Mouse (Mus musculus) limb, embryonic 11.5 days (tissue): ENCODE results near the gene Aox4. TPM values are rescaled to one million over a fixed set of nuclear protein-coding genes. Genes with fewer than 3 reads are reported as not detected.

Experiments used
- ATAC-seq: fragments of 200-750 bp; cut with Nextera tagmentation; 2 replicates; pipeline ENCODE4 v1.8.0; 2017; ENCODE audit warnings: low read depth; ENCODE audit not compliant: insufficient number of reproducible peaks, low FRiP score, low TSS enrichment
- DNase-seq: peaks from one replicate; pipeline ENCODE4 v3.0.0-alpha.2; 2015; ENCODE audit warnings: low spot score
- H3K27ac ChIP-seq: fragments of 300-500 bp; sonication (generic); replicated peaks from 2 replicates; pipeline ENCODE4 v1.5.1; 2014; ENCODE audit warnings: low read depth, mild to moderate bottlenecking, low read length
- H3K27me3 ChIP-seq: fragments of 300-500 bp; sonication (generic); 2 replicates; pipeline ENCODE4 v1.6.1; 2014; ENCODE audit warnings: mild to moderate bottlenecking, low read length, mixed read lengths; ENCODE audit not compliant: control insufficient read depth, insufficient read depth
- H3K36me3 ChIP-seq: fragments of 300-500 bp; sonication (generic); 2 replicates; pipeline ENCODE4 v1.6.1; 2014; ENCODE audit warnings: mild to moderate bottlenecking, low read length, moderate library complexity, mixed read lengths; ENCODE audit not compliant: control insufficient read depth, insufficient read depth
- H3K4me1 ChIP-seq: fragments of 300-500 bp; sonication (generic); 2 replicates; pipeline ENCODE4 v1.6.1; 2014; ENCODE audit warnings: low read length, mixed read lengths; ENCODE audit not compliant: control insufficient read depth, insufficient read depth
- H3K4me2 ChIP-seq: fragments of 300-500 bp; sonication (generic); 2 replicates; pipeline ENCODE4 v1.6.1; 2014; ENCODE audit warnings: low read depth, mild to moderate bottlenecking, moderate library complexity; ENCODE audit not compliant: severe bottlenecking
- H3K4me3 ChIP-seq: fragments of 300-500 bp; sonication (generic); 2 replicates; pipeline ENCODE4 v1.5.1; 2014; ENCODE audit warnings: low read depth, low read length
- H3K9ac ChIP-seq: fragments of 300-500 bp; sonication (generic); 2 replicates; pipeline ENCODE4 v1.6.1; 2014; ENCODE audit warnings: mild to moderate bottlenecking, low read length
- H3K9me3 ChIP-seq: fragments of 300-500 bp; sonication (generic); 2 replicates; pipeline ENCODE4 v1.6.1; 2016; ENCODE audit warnings: low read length; ENCODE audit not compliant: control insufficient read depth
- WGBS: fragments of 180-500 bp; shearing (Covaris S2); extraction: QIAGEN DNeasy Blood & Tissue Kit; methylation state at CpG from one replicate; pipeline ENCODE4 v1.1.7; 2014; 5-methylcytosine and 5-hydroxymethylcytosine counted together
- polyA plus RNA-seq: library from polyadenylated mRNA; unstranded; fragments of >200 nt; fragmentation: Nextera tagmentation; extraction: Ambion mirVana; gene quantifications from 2 replicates; pipeline ENCODE4 v1.2.1, GENCODE M21; 2014

Aox4 gene
- polyA plus RNA-seq, 1 experiment from 2014 or later: 0.08 TPM

DNA sequence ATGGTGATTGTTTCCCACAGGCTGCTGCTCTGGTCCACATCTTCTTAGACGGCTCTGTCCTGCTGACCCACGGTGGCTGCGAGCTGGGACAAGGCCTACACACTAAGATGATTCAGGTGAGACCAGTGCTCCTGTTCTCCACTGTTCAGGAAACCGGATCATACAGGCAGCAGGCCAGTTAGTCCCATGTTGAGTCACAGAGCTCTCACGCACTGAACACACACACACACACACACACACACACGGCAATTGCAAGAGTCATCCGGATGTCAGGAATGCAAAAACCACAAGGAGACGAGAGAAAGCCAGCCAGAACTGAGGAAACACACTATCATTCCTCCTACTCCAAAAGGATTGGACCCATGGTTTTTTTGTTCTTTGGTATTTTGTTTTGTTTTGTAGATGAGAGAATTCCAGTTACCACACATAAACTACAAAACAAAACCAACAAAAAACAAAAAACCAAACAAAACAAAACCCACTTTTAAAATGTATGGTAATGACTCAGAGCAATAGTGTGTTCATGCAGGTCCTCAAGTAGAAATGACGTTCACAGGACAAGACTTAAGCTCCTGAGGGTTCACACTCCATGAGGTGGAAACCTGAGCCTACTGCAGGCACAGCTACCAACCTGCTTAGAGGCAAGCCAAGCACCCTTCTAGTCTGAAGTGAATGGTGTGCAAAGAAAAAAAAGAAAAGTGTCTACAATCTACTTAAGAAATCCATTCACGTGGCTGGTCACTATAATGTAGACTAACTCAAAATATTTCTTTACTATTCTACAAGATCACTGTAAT, 47.2 kb downstream of the Aox4 start:
- Histone ChIP-seq H3K36me3 (no peaks in the 10 kb centered on the region), H3K4me1 (no peaks in the 10 kb centered on the region), H3K27ac (no peak overlapping the region), H3K9ac (no peak overlapping the region), H3K4me2 (no peak overlapping the region), H3K27me3 (no peaks in the 10 kb centered on the region), H3K4me3 (no peak overlapping the region), H3K9me3 (no peaks in the 10 kb centered on the region)
- ATAC-seq: no peak
- 84% methylated on average over 10 of the region's 10 CpGs for WGBS
- DNase-seq: no peak

DNA sequence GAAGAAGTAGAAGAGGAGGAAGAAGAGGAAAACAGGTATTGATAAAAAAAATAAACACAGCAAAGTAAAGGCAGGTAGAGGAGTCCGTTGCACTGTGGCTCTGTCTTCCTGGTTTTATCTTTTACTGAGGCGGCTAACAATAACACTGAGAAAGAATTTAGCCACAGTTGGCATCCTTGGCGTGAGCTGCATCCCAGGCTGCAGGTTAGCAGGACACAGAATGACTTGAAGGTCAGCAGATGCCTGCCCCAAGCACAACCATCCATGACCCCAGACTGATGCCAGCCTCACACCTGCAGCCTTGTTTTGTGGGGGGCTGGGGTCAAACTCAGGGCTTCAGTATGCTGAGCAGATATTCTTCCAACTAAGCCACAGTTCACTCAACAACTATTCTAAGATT, 50.1 kb downstream of the Aox4 start:
- no peaks in the 10 kb centered on the region for H3K36me3 ChIP-seq
- H3K9ac ChIP-seq: no peak overlapping the region
- no peaks in the 10 kb centered on the region for H3K4me1 ChIP-seq
- no peaks in the 10 kb centered on the region for H3K9me3 ChIP-seq
- ATAC-seq: no peak
- DNase-seq: no peak
- no peak overlapping the region for H3K4me3 ChIP-seq
- no peaks in the 10 kb centered on the region for H3K27me3 ChIP-seq
- WGBS: 85% methylated on average over 3 of the region's 3 CpGs
- no peak overlapping the region for H3K27ac ChIP-seq
- no peak overlapping the region for H3K4me2 ChIP-seq

DNA sequence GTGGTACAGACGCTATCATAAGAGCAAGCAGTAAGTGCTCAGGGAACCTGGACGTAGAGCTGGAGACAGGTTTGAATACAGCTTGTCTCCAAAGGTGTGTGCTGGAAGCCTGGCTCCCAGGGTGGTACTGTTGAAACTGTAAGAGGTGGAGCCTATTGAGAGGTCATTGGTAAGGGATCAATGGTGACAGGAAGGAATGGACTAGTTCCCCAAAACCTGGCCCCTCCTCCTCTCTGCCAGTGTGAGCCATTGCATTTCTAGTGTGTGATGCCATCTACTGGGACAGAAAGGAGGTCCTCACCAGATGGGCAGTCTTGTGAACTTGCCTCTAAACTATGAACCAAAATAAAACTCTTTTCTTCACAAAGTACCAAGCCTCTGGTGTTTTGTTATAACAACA, 58.0 kb downstream of the Aox4 start:
- Histone ChIP-seq H3K27ac (no peak overlapping the region), H3K27me3 (no peaks in the 10 kb centered on the region), H3K4me2 (no peak overlapping the region), H3K4me3 (no peak overlapping the region), H3K9me3 (no peaks in the 10 kb centered on the region), H3K4me1 (no peaks in the 10 kb centered on the region), H3K9ac (no peak overlapping the region), H3K36me3 (no peaks in the 10 kb centered on the region)
- DNase-seq: no peak
- ATAC-seq: no peak
- 81% methylated on average over 2 of the region's 2 CpGs for WGBS

DNA sequence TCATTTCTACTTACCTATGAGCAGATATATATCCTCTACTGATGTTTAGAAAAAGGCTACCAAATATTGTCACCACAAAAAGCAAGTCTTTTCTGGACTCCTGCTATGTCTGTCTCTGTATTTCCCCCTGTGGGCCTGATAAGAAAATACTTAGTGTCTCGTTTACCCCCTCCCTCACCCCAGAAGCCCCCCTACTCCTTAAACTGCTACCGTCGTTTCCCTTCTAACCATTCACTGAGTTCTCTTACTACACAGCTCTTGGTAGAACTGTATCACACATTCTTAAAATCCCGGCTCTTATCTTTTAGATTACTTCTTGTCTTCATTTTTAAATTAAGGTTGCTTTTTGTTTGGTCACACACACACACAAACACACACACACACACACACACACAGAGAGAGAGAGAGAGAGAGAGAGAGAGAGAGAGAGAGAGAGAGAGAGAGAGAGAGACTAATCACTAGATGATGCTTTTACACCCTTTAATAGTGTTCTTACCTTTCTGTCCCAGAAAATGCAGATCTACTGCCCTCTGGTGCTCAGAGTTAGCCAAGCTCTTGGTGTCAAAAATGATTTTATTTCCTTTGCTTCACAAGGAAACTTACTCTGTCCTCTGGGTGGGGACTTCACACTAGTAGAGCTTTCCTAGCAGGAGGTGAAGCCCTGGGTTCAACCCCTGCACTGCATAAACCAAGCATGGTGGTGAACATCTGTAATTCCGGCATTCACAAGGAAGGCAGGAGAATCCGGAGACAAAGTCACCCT, 60.8 kb downstream of the Aox4 start:
- 63% methylated on average over 6 of the region's 6 CpGs for WGBS
- Histone ChIP-seq H3K4me2 (no peak overlapping the region), H3K4me1 (no peaks in the 10 kb centered on the region), H3K27ac (no peak overlapping the region), H3K36me3 (no peaks in the 10 kb centered on the region), H3K9me3 (no peaks in the 10 kb centered on the region), H3K4me3 (no peak overlapping the region), H3K27me3 (no peaks in the 10 kb centered on the region), H3K9ac (no peak overlapping the region)
- DNase-seq: peak; percentile 74
- ATAC-seq: no peak

DNA sequence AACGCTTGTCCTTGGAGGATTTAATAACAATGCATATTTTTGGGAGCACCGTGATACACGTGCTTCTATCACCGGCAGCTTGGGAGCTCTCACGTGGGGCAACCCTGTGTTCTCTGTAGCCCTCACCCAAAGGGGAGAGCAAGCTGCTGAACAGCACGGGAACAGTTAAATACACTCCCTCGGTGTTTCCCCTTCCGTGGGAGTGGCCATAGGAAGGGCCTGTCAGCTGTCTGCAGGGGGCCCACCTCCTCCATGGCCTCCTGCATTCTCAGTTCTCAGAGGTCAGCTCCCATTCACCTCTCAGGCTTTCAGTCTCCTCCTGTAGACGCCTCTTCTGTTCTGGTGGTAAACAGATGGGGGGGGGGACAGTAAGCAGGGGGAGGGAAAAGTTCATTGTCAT, 65.7 kb downstream of the Aox4 start:
- no peaks in the 10 kb centered on the region for H3K9me3 ChIP-seq

DNA sequence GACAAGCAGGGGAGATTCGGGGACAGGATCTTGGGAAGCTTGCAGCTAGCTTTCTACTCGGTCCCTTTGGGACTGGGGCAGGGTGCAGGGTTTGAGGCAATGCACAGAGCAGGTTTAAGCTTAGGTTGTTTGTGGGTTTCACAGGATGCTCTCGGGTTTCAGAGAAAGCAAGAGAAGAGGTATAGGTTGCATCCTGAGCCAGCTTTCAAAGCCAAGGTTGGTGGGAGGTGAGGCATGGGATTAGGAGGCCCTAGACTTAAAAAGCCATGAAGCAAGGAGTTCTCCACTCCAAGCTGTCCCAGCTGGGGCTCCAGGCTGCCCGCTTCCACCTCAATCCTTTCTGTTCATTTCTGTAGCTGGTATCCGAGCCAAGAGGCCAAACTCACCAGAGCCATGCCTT, 67.8 kb downstream of the Aox4 start, which contains the start of gene Aox2:
TSS of gene Aox2 (plus strand) at position 301 of the 400 bp plus-strand sequence.
- no peaks in the 10 kb centered on the region for H3K4me1 ChIP-seq
- H3K36me3 ChIP-seq: no peaks in the 10 kb centered on the region
- H3K4me2 ChIP-seq: no peak within 1 kb of the TSS
- no peak for DNase-seq
- H3K27me3 ChIP-seq: no peaks in the 10 kb centered on the region
- H3K9me3 ChIP-seq: no peaks in the 10 kb centered on the region
- ATAC-seq: no peak
- H3K27ac ChIP-seq: no peak within 1 kb of the TSS
- 74% methylated on average over 5 of the region's 5 CpGs for WGBS
- no peak within 1 kb of the TSS for H3K9ac ChIP-seq
- H3K4me3 ChIP-seq: no peak within 1 kb of the TSS

More for the DNA sequence above, 65.7 kb downstream of the Aox4 start:
- H3K4me2 ChIP-seq: no peak overlapping the region
- WGBS: 31% methylated on average over 9 of the region's 9 CpGs
- no peaks in the 10 kb centered on the region for H3K4me1 ChIP-seq
- H3K27me3 ChIP-seq: no peaks in the 10 kb centered on the region
- ATAC-seq (no peak), DNase-seq (no peak)
- no peak overlapping the region for H3K4me3 ChIP-seq
- no peaks in the 10 kb centered on the region for H3K36me3 ChIP-seq
- H3K9ac ChIP-seq: no peak overlapping the region
- H3K27ac ChIP-seq: no peak overlapping the region

DNA sequence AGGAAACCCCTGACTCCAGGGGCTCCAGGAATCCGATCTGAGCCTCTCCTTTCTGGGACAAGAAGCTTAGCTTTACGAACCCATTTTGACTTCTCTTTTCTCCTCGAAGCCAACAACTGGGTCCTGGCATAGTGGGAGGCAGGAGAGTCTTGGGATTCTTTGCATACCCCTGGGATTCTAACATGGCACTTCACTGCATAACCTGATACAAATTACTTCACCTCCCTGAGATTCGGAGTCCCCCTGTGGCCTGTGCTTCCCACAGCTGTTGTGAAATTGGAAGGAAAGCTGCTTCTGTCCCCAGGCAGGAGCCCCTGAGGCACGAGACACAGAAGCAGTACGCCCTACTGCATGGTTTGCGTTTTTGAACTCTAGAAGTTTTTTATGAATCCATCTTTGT, 68.3 kb downstream of the Aox4 start:
- no peaks in the 10 kb centered on the region for H3K9me3 ChIP-seq
- WGBS: 76% methylated on average over 7 of the region's 7 CpGs
- no peak for ATAC-seq
- no peaks in the 10 kb centered on the region for H3K36me3 ChIP-seq
- H3K27me3 ChIP-seq: no peaks in the 10 kb centered on the region
- H3K4me3 ChIP-seq: no peak overlapping the region
- no peak for DNase-seq
- no peak overlapping the region for H3K4me2 ChIP-seq
- H3K4me1 ChIP-seq: no peaks in the 10 kb centered on the region
- no peak overlapping the region for H3K9ac ChIP-seq
- no peak overlapping the region for H3K27ac ChIP-seq

DNA sequence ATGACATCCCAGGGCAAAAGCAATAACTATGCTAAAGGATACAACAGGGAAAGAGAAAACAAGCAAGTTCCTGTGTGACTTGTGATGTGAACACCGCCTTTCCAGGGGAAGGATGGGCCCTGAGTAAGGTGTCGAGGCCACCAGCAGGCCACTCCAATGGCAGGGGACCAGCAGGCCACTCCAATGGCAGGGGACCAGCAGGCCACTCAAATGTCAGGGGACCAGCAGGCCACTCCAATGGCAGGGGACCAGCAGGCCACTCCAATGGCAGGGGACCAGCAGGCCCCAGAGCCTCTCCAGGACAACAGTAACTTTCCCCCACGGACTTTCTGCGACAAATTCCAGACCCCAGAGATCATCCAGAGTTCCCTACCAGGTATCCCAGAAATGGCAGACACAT, 70.2 kb downstream of the Aox4 start:
- WGBS: 76% methylated on average over 4 of the region's 4 CpGs
- H3K9ac ChIP-seq: no peak overlapping the region
- H3K27ac ChIP-seq: no peak overlapping the region
- no peaks in the 10 kb centered on the region for H3K4me1 ChIP-seq
- H3K27me3 ChIP-seq: no peaks in the 10 kb centered on the region
- H3K9me3 ChIP-seq: no peaks in the 10 kb centered on the region
- no peak overlapping the region for H3K4me3 ChIP-seq
- ATAC-seq (no peak), DNase-seq (no peak)
- no peaks in the 10 kb centered on the region for H3K36me3 ChIP-seq
- no peak overlapping the region for H3K4me2 ChIP-seq
